Mouse (Mus musculus): ENCODE data around the gene Ap4b1.
"Not testable (repeated sequence)": the region's sequence is repeated elsewhere in the genome, so short reads cannot be mapped to it uniquely, and the experiment has no call there.

Ap4b1 gene

GRCm38 (mm10) chr3:103801631-103802531 lies 7.4 kb upstream of the Ap4b1 start:
- DNase-seq (ENCODE audit: low read depth): peak; percentile 56

GRCm38 (mm10) chr3:103802861-103803260 lies 6.5 kb upstream of the Ap4b1 start:
- DNase-seq (ENCODE audit: low read depth): no peak

- DNase-seq (ENCODE audit: low read depth): no peak
These were observed 3.6 kb upstream of the Ap4b1 start for GRCm38 (mm10) chr3:103805671-103806070.

- no peak for DNase-seq (ENCODE audit: low read depth)
These were observed 455 bp downstream of the Ap4b1 start for GRCm38 (mm10) chr3:103809799-103810150.

- DNase-seq (ENCODE audit: low read depth): no peak
These were observed 1.6 kb downstream of the Ap4b1 start for GRCm38 (mm10) chr3:103810967-103811366.

- no peak for DNase-seq (ENCODE audit: low read depth)
These were observed 18.2 kb downstream of the Ap4b1 start for GRCm38 (mm10) chr3:103827548-103827947.

GRCm38 (mm10) chr3:103829036-103829435 lies 19.7 kb downstream of the Ap4b1 start:
- no peak for DNase-seq (ENCODE audit: low read depth)

GRCm38 (mm10) chr3:103830681-103831080 lies 21.4 kb downstream of the Ap4b1 start:
- DNase-seq (ENCODE audit: low read depth): not testable (repeated sequence)

GRCm38 (mm10) chr3:103831146-103831545 lies 21.8 kb downstream of the Ap4b1 start:
- DNase-seq (ENCODE audit: low read depth): no peak

GRCm38 (mm10) chr3:103832426-103832825 lies 23.1 kb downstream of the Ap4b1 start, which contains the start of gene Bcl2l15:
Gene Bcl2l15 (plus strand): TSS chr3:103832601.
- DNase-seq (ENCODE audit: low read depth): no peak

GRCm38 (mm10) chr3:103834001-103834400 lies 24.7 kb downstream of the Ap4b1 start:
- no peak for DNase-seq (ENCODE audit: low read depth)

GRCm38 (mm10) chr3:103835272-103835950 lies 26.1 kb downstream of the Ap4b1 start:
- DNase-seq (ENCODE audit: low read depth): no peak

GRCm38 (mm10) chr3:103835951-103836310 lies 26.6 kb downstream of the Ap4b1 start:
- DNase-seq (ENCODE audit: low read depth): no peak

GRCm38 (mm10) chr3:103836453-103836852 lies 27.1 kb downstream of the Ap4b1 start:
- DNase-seq (ENCODE audit: low read depth): no peak

- DNase-seq (ENCODE audit: low read depth): no peak
These were observed 30.4 kb downstream of the Ap4b1 start for GRCm38 (mm10) chr3:103839711-103840110.

GRCm38 (mm10) chr3:103840195-103840594 lies 30.9 kb downstream of the Ap4b1 start:
- DNase-seq (ENCODE audit: low read depth): not testable (repeated sequence)

- not testable (repeated sequence) for DNase-seq (ENCODE audit: low read depth)
These were observed 31.6 kb downstream of the Ap4b1 start for GRCm38 (mm10) chr3:103840946-103841345.

GRCm38 (mm10) chr3:103850644-103851363 lies 41.5 kb downstream of the Ap4b1 start:
- no peak for DNase-seq (ENCODE audit: low read depth)

GRCm38 (mm10) chr3:103851481-103851880 lies 42.2 kb downstream of the Ap4b1 start:
- DNase-seq (ENCODE audit: low read depth): no peak

- no peak for DNase-seq (ENCODE audit: low read depth)
These were observed 42.6 kb downstream of the Ap4b1 start for GRCm38 (mm10) chr3:103851882-103852281.

GRCm38 (mm10) chr3:103852565-103853299 lies 43.4 kb downstream of the Ap4b1 start:
- DNase-seq (ENCODE audit: low read depth): peak; percentile 71

GRCm38 (mm10) chr3:103853804-103854203 lies 44.5 kb downstream of the Ap4b1 start:
- DNase-seq (ENCODE audit: low read depth): no peak

All from c-Kit-positive CD71-negative TER-119-negative erythroid progenitor cells, embryonic 14.5 days (primary cell).